ENCODE assay signal across 8 mouse cellular contexts in the genomic region with DNA sequence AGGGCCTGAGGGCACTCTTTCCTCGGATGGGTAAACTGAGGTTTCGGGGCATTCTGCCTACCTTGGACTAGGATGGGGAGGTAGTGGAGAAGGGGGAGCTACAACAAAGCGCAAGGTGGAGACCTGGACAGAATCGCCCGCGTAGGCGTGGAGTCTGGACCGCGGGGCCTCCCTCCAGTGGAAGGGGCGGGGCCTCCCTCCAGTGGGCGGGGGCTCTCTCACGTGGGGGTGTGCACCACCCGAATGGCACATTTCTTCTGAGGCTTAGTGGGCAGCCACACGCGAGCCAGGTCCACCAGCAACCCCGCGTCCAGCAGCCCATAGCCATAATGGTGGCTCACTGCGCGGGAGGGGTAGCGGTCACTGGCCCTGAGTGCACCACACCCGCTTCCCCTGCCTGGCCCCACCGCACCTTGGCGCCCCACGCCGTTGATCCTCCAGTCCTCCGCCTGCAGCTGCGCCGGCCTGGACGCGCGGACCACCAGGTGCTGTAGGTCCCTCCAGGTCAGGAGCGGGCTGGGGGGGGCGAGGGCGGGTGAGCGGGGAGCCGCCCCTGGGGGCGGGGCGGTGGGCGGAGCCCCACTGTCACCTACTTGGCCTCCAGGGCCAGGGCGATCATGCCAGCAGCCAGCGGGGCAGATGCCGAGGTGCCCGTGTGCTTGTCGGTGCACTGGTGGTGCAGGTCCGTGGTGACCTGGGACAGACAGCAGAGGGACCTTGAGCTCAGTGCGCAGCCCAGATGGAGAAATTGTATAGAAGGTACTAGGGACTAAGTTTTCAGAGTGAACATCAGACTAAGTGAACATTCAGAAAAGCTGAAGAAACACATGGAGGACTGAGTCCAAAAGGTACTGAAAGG. TPM values are rescaled to one million over a fixed set of nuclear protein-coding genes. Genes with fewer than 3 reads are reported as not detected.
DNase-seq lines count a peak whose midpoint lies in the region; ATAC-seq and TF ChIP-seq lines count a peak whose summit lies in the region.

No protein-coding gene starts in this region.

- peak overlapping the region; percentile 51 for H3K9ac ChIP-seq in intestine, embryonic 15.5 days
- peak overlapping the region; percentile 78 for H3K9ac ChIP-seq in liver, postnatal 0 days (replicated peaks)
- peak overlapping the region; percentile 56 for H3K9ac ChIP-seq in neural tube, embryonic 11.5 days (ENCODE audit: low read length)

- no peaks in the 10 kb centered on the region for H3K9me3 ChIP-seq in intestine, embryonic 15.5 days
- no peaks in the 10 kb centered on the region for H3K9me3 ChIP-seq in liver, postnatal 0 days (ENCODE audit: low read length)
- no peaks in the 10 kb centered on the region for H3K9me3 ChIP-seq in neural tube, embryonic 11.5 days (ENCODE audit: control insufficient read depth, low read length)

- H3K4me2 ChIP-seq in intestine, embryonic 15.5 days (replicated peaks): peak overlapping the region; percentile 97
- peak overlapping the region; percentile 100 for H3K4me2 ChIP-seq in liver, postnatal 0 days (ENCODE audit: low read depth, low read length)
- H3K4me2 ChIP-seq in neural tube, embryonic 11.5 days (ENCODE audit: low read depth): peak overlapping the region; percentile 93

- peaks cover 5% of the 10 kb centered on the region for H3K4me1 ChIP-seq in cortical plate, adult 2 months (ENCODE audit: control insufficient read depth, insufficient read depth, low read length)
- peaks cover 42% of the 10 kb centered on the region for H3K4me1 ChIP-seq in intestine, embryonic 15.5 days (replicated peaks)
- H3K4me1 ChIP-seq in liver, postnatal 0 days (ENCODE audit: insufficient read depth): peaks cover 33% of the 10 kb centered on the region
- peaks cover 14% of the 10 kb centered on the region for H3K4me1 ChIP-seq in neural tube, embryonic 11.5 days (ENCODE audit: control insufficient read depth, insufficient read depth, low read length)

- WGBS in intestine, embryonic 15.5 days: 1% methylated on average over 45 of the region's 46 CpGs
- WGBS in liver, postnatal 0 days (ENCODE audit: insufficient replicate concordance): under 1% methylated on average over 42 of the region's 46 CpGs
- 2% methylated on average over 39 of the region's 46 CpGs for WGBS in neural tube, embryonic 11.5 days

- no peak for TF ChIP-seq CTCF in cortical plate, adult 2 months (IDR thresholded peaks at IDR 0.05; ENCODE audit: extremely low read depth, insufficient read depth, low read length)
- TF ChIP-seq CTCF in liver, postnatal 0 days (IDR thresholded peaks at IDR 0.05; ENCODE audit: low read depth): 0 out of 2 replicates have a peak, but pooled peaks have one; percentile 18

- H3K27me3 ChIP-seq in intestine, embryonic 15.5 days (replicated peaks): no peaks in the 10 kb centered on the region
- no peaks in the 10 kb centered on the region for H3K27me3 ChIP-seq in liver, postnatal 0 days (ENCODE audit: insufficient read depth, low read length)
- no peaks in the 10 kb centered on the region for H3K27me3 ChIP-seq in neural tube, embryonic 11.5 days (ENCODE audit: control insufficient read depth, insufficient read depth, low read length)

- no peak overlapping the region for H3K27ac ChIP-seq in cortical plate, adult 2 months (ENCODE audit: insufficient read depth, low read length)
- peak overlapping the region; percentile 72 for H3K27ac ChIP-seq in intestine, embryonic 15.5 days
- peak overlapping the region; percentile 95 for H3K27ac ChIP-seq in liver, postnatal 0 days (ENCODE audit: low read depth)
- H3K27ac ChIP-seq in neural tube, embryonic 11.5 days (ENCODE audit: low read depth, low read length): no peak overlapping the region

- DNase-seq in ovary, adult 18-20 months (ENCODE audit: low spot score): peak; percentile 55
- DNase-seq in ovary, postnatal 10 days (ENCODE audit: low spot score): no peak
- peak; percentile 89 for DNase-seq in liver, postnatal 0 days
- DNase-seq in neural tube, embryonic 11.5 days (ENCODE audit: low spot score): peak; percentile 53
- peak; percentile 57 for DNase-seq in thymus, postnatal 0 days (ENCODE audit: low spot score)

- no peak for TF ChIP-seq POLR2A in cortical plate, adult 2 months (IDR thresholded peaks at IDR 0.05; ENCODE audit: extremely low read depth, insufficient read depth, low read length)

- peak overlapping the region; percentile 67 for H3K4me3 ChIP-seq in cortical plate, adult 2 months (ENCODE audit: insufficient read depth, low read length)
- peak overlapping the region; percentile 68 for H3K4me3 ChIP-seq in intestine, embryonic 15.5 days (replicated peaks)
- peak overlapping the region; percentile 66 for H3K4me3 ChIP-seq in liver, postnatal 0 days (ENCODE audit: low read depth, low read length)
- peak overlapping the region; percentile 44 for H3K4me3 ChIP-seq in neural tube, embryonic 11.5 days (ENCODE audit: low read depth, low read length)

- peaks cover 3% of the 10 kb centered on the region; the same call in 1 of the 2 replicates for H3K36me3 ChIP-seq in intestine, embryonic 15.5 days
- H3K36me3 ChIP-seq in liver, postnatal 0 days (replicated peaks; ENCODE audit: insufficient read depth, low read length): peaks cover 7% of the 10 kb centered on the region; the same call in 1 of the 2 replicates
- H3K36me3 ChIP-seq in neural tube, embryonic 11.5 days (ENCODE audit: control insufficient read depth, insufficient read depth, low read length): no peaks in the 10 kb centered on the region

- peak; percentile 49 for ATAC-seq in granulocyte monocyte progenitor cell, adult 5-6 weeks (replicated peaks; ENCODE audit: poor library complexity, severe bottlenecking)
- peak; percentile 70 for ATAC-seq in intestine, embryonic 15.5 days
- ATAC-seq in liver, postnatal 0 days: peak; percentile 75
- ATAC-seq in neural tube, embryonic 11.5 days (ENCODE audit: insufficient read depth, low FRiP score, low TSS enrichment): peak; percentile 32; the same call in 1 of the 2 replicates

- TF ChIP-seq EP300 in liver, postnatal 0 days (IDR thresholded peaks at IDR 0.05; ENCODE audit: low read depth): peak; percentile 37; the same call in 1 of the 2 replicates

RNA-seq across cellular contexts. Expression of a gene that starts 3.2 kb away (rescaled TPM):
- polyA plus RNA-seq in cortical plate, adult 2 months (2012; rRNA removed): 51.9 and 52.3 TPM in 2 replicates
- 35.2 and 45.0 TPM in 2 replicates for total RNA-seq in granulocyte monocyte progenitor cell, adult 5-6 weeks (2014; fragmentation: Nextera tagmentation)
- 16.4 and 17.4 TPM in 2 replicates for total RNA-seq in granulocyte monocyte progenitor cell, adult 5-6 weeks (2017)
- polyA plus RNA-seq in intestine, embryonic 15.5 days (2015; fragmentation: Nextera tagmentation; extraction: Ambion mirVana): 51.4 and 51.5 TPM in 2 replicates
- polyA plus RNA-seq in liver, postnatal 0 days (2015; fragmentation: Nextera tagmentation; extraction: Ambion mirVana): 25.5 and 27.4 TPM in 2 replicates
- polyA plus RNA-seq in neural tube, embryonic 11.5 days (2014; fragmentation: Nextera tagmentation; extraction: Ambion mirVana): 37.3 and 40.5 TPM in 2 replicates
- 72.7 and 81.1 TPM in 2 replicates for polyA plus RNA-seq in thymus, postnatal 0 days (2015; fragmentation: Nextera tagmentation; extraction: Ambion mirVana)

RNA-seq across cellular contexts. Expression of a gene that starts 5.8 kb away (rescaled TPM):
- 13.1 and 13.9 TPM in 2 replicates for polyA plus RNA-seq in cortical plate, adult 2 months (2012; rRNA removed)
- total RNA-seq in granulocyte monocyte progenitor cell, adult 5-6 weeks (2014; fragmentation: Nextera tagmentation): 6.7 and 7.2 TPM in 2 replicates
- total RNA-seq in granulocyte monocyte progenitor cell, adult 5-6 weeks (2017): 0.98 and 1.6 TPM in 2 replicates
- polyA plus RNA-seq in intestine, embryonic 15.5 days (2015; fragmentation: Nextera tagmentation; extraction: Ambion mirVana): 8.1 and 8.8 TPM in 2 replicates
- 5.6 TPM in 2 replicates for polyA plus RNA-seq in liver, postnatal 0 days (2015; fragmentation: Nextera tagmentation; extraction: Ambion mirVana)
- polyA plus RNA-seq in neural tube, embryonic 11.5 days (2014; fragmentation: Nextera tagmentation; extraction: Ambion mirVana): 2.0 and 2.4 TPM in 2 replicates
- 4.4 and 4.6 TPM in 2 replicates for polyA plus RNA-seq in thymus, postnatal 0 days (2015; fragmentation: Nextera tagmentation; extraction: Ambion mirVana)

RNA-seq across cellular contexts. Expression of a gene that starts 6.3 kb away (rescaled TPM):
- 5.7 and 6.3 TPM in 2 replicates for polyA plus RNA-seq in cortical plate, adult 2 months (2012; rRNA removed)
- total RNA-seq in granulocyte monocyte progenitor cell, adult 5-6 weeks (2014; fragmentation: Nextera tagmentation): 0.11 and 0.60 TPM in 2 replicates
- 0.22 and 2.7 TPM in 2 replicates for total RNA-seq in granulocyte monocyte progenitor cell, adult 5-6 weeks (2017)
- polyA plus RNA-seq in intestine, embryonic 15.5 days (2015; fragmentation: Nextera tagmentation; extraction: Ambion mirVana): 132 and 159 TPM in 2 replicates
- polyA plus RNA-seq in liver, postnatal 0 days (2015; fragmentation: Nextera tagmentation; extraction: Ambion mirVana): 167 and 174 TPM in 2 replicates
- 4.2 and 5.5 TPM in 2 replicates for polyA plus RNA-seq in neural tube, embryonic 11.5 days (2014; fragmentation: Nextera tagmentation; extraction: Ambion mirVana)
- polyA plus RNA-seq in thymus, postnatal 0 days (2015; fragmentation: Nextera tagmentation; extraction: Ambion mirVana): 0.26 and 0.30 TPM in 2 replicates

RNA-seq across cellular contexts. Expression of a gene that starts 24.7 kb away (rescaled TPM):
- 7.9 and 9.4 TPM in 2 replicates for polyA plus RNA-seq in cortical plate, adult 2 months (2012; rRNA removed)
- not detected in 2 replicates for total RNA-seq in granulocyte monocyte progenitor cell, adult 5-6 weeks (2014; fragmentation: Nextera tagmentation)
- not detected in 2 replicates for total RNA-seq in granulocyte monocyte progenitor cell, adult 5-6 weeks (2017)
- polyA plus RNA-seq in intestine, embryonic 15.5 days (2015; fragmentation: Nextera tagmentation; extraction: Ambion mirVana): 19.3 and 20.4 TPM in 2 replicates
- polyA plus RNA-seq in liver, postnatal 0 days (2015; fragmentation: Nextera tagmentation; extraction: Ambion mirVana): 1.5 and 1.8 TPM in 2 replicates
- 0.17 and 0.27 TPM in 2 replicates for polyA plus RNA-seq in neural tube, embryonic 11.5 days (2014; fragmentation: Nextera tagmentation; extraction: Ambion mirVana)
- polyA plus RNA-seq in thymus, postnatal 0 days (2015; fragmentation: Nextera tagmentation; extraction: Ambion mirVana): 1.0 and 1.1 TPM in 2 replicates

RNA-seq across cellular contexts. Expression of a gene that starts 27.7 kb away (rescaled TPM):
- 54.9 and 55.2 TPM in 2 replicates for polyA plus RNA-seq in cortical plate, adult 2 months (2012; rRNA removed)
- not detected in 2 replicates for total RNA-seq in granulocyte monocyte progenitor cell, adult 5-6 weeks (2014; fragmentation: Nextera tagmentation)
- total RNA-seq in granulocyte monocyte progenitor cell, adult 5-6 weeks (2017): not detected in 2 replicates
- polyA plus RNA-seq in intestine, embryonic 15.5 days (2015; fragmentation: Nextera tagmentation; extraction: Ambion mirVana): 4.9 and 6.5 TPM in 2 replicates
- 0.05 and 0.20 TPM in 2 replicates for polyA plus RNA-seq in liver, postnatal 0 days (2015; fragmentation: Nextera tagmentation; extraction: Ambion mirVana)
- 81.4 and 81.7 TPM in 2 replicates for polyA plus RNA-seq in neural tube, embryonic 11.5 days (2014; fragmentation: Nextera tagmentation; extraction: Ambion mirVana)
- polyA plus RNA-seq in thymus, postnatal 0 days (2015; fragmentation: Nextera tagmentation; extraction: Ambion mirVana): 0.10 and 0.24 TPM in 2 replicates

Comparison
In these comparisons a context has a peak if more than half of its experiments do, and no peak if none do; other contexts are left out.
1. H3K27ac ChIP-seq: peak in intestine, embryonic 15.5 days (single experiment) and liver, postnatal 0 days (single experiment); none in cortical plate, adult 2 months (single experiment) and neural tube, embryonic 11.5 days (single experiment).
2. RNA of a gene that starts 6.3 kb away (polyA plus RNA-seq): 167 to 174 TPM in liver, postnatal 0 days and 132 to 159 TPM in intestine, embryonic 15.5 days; 5.7 to 6.3 TPM in cortical plate, adult 2 months, 4.2 to 5.5 TPM in neural tube, embryonic 11.5 days and 0.26 to 0.30 TPM in thymus, postnatal 0 days; every median in the first group is over 10 times any median in the second.
3. Peak in every context shown above with its lines, with median percentiles within 50 percentile points of each other: H3K4me3 ChIP-seq, ATAC-seq, H3K4me2 ChIP-seq and H3K9ac ChIP-seq.